Mouse (Mus musculus): ENCODE data around the gene Abtb2.
A peak's percentile ranks its signal among the peaks of the same experiment; 100 is the strongest.

Gene Abtb2

DNA sequence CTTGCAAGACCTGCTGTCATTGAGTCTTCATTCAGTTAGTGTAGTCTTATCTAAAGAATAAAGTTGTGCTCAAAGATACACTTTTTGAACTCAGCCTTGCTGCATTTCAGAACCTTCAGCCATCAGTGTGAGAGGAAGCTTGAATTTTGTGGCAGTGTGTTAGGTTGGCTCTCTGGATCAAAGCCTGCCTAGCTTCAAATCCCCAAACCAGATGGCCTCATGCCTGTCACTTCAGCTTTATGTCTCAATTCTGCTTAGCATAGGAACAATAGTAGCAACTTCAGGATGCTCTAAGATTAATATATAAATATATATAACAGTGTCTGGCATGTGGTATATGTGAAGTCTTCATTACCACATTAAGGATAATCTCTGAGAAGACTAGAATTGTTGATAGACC is 121.8 kb downstream of the Abtb2 start:
- DNase-seq (ENCODE audit: low read depth, low spot score): no peak
- H3K27me3 ChIP-seq (ENCODE audit: control insufficient read depth, insufficient read depth, low read length, poor library complexity, severe bottlenecking): no peaks in the 10 kb centered on the region
- no peaks in the 10 kb centered on the region for H3K36me3 ChIP-seq (ENCODE audit: control insufficient read depth, insufficient read depth, low read length, poor library complexity, severe bottlenecking)

DNA sequence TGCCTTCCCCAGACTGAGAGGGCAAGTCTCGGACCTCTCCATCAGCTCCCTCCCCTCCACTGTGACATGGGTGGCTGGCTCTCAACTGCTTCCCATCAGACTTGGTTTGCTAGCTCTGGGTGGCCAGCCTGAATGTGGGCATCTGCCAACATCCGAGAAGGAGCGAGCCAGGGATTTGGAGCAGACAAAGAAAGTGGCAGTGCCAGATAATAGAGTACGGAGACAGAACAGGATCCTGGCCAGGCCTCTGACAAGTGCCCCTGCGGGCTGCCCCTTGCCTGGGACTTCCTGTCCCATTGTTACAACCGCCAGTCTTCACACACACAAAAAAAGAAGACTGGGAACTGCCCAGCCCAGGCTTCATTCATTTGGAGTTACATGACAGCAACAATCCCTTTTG is 124.3 kb downstream of the Abtb2 start:
- no peaks in the 10 kb centered on the region for H3K36me3 ChIP-seq (ENCODE audit: control insufficient read depth, insufficient read depth, low read length, poor library complexity, severe bottlenecking)
- no peak for DNase-seq (ENCODE audit: low read depth, low spot score)
- H3K27me3 ChIP-seq (ENCODE audit: control insufficient read depth, insufficient read depth, low read length, poor library complexity, severe bottlenecking): no peaks in the 10 kb centered on the region

DNA sequence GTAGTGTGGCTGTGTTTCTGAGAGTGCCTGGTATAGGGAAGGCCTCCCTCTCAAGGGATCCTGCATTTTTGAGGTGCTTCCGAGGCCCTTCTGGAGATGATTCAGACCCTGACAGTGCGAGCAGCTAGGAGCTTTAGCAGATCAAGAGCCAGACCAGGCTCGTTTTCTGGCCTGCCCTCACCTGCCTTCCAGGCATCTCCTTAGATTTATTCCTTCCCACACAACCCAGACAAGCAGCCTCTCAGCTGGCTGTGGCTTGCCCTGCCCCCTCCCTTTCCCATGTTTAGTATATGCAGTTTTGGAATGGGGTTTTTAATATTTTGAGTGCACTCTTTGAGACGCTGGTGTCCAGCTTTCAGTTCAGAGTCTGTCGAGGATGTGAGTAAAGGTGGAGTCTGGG is 124.7 kb downstream of the Abtb2 start:
- DNase-seq (ENCODE audit: low read depth, low spot score): no peak
- Histone ChIP-seq H3K27me3 (ENCODE audit: control insufficient read depth, insufficient read depth, low read length, poor library complexity, severe bottlenecking) (no peaks in the 10 kb centered on the region), H3K36me3 (ENCODE audit: control insufficient read depth, insufficient read depth, low read length, poor library complexity, severe bottlenecking) (no peaks in the 10 kb centered on the region)

DNA sequence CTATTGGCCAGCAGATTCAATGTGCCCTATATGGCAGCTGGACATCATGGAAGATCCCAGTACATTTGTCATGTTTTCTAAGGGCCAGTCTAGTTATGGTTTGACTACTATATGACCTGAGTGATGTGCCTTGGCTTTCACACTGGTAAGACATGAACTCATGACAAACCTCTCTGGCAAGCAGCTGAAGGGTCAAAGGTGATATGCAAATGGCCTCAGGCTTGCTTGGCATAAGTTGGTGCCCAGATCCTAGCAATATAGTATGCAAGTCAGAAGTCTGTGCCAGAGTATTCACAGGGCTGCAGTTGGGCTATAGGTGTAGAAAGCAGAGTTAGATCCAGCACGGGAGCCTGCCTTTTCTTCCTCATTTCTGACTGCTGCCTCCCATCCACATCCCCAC is 125.2 kb downstream of the Abtb2 start:
- no peak for DNase-seq (ENCODE audit: low read depth, low spot score)
- Histone ChIP-seq H3K27me3 (ENCODE audit: control insufficient read depth, insufficient read depth, low read length, poor library complexity, severe bottlenecking) (no peaks in the 10 kb centered on the region), H3K36me3 (ENCODE audit: control insufficient read depth, insufficient read depth, low read length, poor library complexity, severe bottlenecking) (no peaks in the 10 kb centered on the region)

DNA sequence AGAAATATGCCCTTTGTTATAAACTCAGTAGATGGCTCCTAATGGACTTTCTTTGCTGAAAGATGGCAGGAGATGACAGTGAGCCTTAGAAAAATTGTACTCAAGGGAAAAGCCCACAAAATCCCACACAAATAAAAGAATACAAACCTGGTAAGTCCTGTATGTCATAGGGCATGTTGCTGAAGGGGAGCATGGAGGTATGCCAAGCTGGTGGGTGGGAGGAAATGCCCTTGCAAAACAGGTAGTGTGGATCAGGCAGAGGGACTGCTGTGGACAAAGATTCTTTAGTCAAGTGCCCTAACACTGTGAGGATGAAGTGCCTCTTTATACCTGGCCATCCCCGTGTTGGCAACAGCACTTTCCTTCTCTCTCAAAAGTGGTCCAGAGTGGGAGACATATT is 126.7 kb downstream of the Abtb2 start:
- Histone ChIP-seq H3K27me3 (ENCODE audit: control insufficient read depth, insufficient read depth, low read length, poor library complexity, severe bottlenecking) (no peaks in the 10 kb centered on the region), H3K36me3 (ENCODE audit: control insufficient read depth, insufficient read depth, low read length, poor library complexity, severe bottlenecking) (no peaks in the 10 kb centered on the region)
- no peak for DNase-seq (ENCODE audit: low read depth, low spot score)

DNA sequence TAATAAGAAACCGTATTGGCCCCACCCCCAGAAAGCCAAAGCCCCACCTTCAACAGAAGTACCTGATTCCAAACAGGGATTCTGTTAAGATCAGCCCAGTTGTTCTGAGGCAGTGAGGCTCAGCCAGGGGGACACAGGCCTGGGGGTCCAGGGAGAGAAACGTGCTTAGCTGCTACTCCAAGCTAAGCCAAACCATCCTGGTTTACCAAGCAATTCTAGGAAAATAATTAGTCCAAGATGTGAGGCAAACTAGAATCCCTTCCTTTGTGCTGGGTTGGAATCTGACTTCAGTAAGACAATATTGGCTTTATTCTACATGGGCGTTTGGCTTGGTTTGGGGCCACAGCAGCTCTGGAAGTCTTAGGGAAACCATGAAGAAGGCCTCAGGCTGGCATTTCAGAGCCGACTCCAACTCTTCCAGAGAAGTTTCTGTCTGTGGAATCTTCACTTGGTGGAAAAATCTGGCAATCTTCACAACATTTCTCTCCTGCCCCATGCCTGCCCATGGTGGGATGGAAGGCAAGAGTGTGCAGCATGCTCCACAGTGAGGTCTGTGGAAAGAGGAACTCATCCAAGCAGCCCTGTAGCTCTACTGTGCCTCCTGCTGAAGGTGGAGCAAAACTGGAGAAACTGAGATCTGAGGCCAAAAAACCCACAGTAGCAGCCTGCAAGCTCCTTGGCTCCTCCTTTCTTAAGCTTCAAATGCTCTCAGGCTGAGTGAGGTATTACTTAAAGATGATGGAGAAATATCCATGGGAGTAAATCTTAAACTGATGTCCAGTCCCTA is 128.9 kb downstream of the Abtb2 start:
- Histone ChIP-seq H3K36me3 (ENCODE audit: control insufficient read depth, insufficient read depth, low read length, poor library complexity, severe bottlenecking) (no peaks in the 10 kb centered on the region), H3K27me3 (ENCODE audit: control insufficient read depth, insufficient read depth, low read length, poor library complexity, severe bottlenecking) (no peaks in the 10 kb centered on the region)
- no peak for DNase-seq (ENCODE audit: low read depth, low spot score)

DNA sequence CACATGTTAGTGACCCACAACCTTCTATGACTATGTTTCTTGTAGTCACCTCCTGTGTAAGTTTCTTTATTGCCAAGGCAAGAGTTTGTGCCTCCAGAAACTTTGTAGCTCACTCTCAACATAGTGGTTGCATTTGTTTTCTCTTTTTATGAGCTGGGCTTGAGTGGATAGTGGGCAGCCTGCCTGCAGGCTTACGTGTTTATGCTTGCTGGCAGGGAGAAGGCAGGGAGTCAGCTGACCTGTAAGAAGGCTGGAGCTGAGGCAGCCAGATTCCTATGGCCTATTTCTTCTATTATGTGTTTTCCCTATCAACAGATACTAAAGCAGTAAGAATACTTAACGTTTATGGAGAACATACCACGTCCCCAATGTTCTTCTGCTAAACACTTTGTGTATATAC is 130.1 kb downstream of the Abtb2 start:
- H3K27me3 ChIP-seq (ENCODE audit: control insufficient read depth, insufficient read depth, low read length, poor library complexity, severe bottlenecking): no peaks in the 10 kb centered on the region
- H3K36me3 ChIP-seq (ENCODE audit: control insufficient read depth, insufficient read depth, low read length, poor library complexity, severe bottlenecking): no peaks in the 10 kb centered on the region
- DNase-seq (ENCODE audit: low read depth, low spot score): no peak

DNA sequence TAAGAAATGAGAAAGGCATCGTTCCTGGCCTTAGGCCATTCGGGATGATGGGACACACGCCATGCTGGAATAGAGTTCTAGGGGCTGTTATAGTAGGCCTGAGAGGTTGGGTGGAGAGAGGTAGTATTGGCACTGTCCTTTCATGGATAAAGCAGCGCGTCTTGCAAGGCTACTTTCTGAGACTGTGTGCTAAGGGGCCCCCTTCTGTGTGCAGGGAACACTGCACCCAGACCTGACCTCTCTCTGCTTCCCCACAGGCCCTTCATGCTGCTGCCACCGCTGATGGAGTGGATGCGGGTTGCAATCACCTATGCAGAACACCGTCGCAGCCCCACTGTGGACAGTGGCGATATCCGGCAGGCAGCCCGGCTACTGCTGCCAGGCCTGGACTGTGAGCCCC is 134.4 kb downstream of the Abtb2 start:
- no peaks in the 10 kb centered on the region for H3K36me3 ChIP-seq (ENCODE audit: control insufficient read depth, insufficient read depth, low read length, poor library complexity, severe bottlenecking)
- peak; percentile 26 for DNase-seq (ENCODE audit: low read depth, low spot score)
- no peaks in the 10 kb centered on the region for H3K27me3 ChIP-seq (ENCODE audit: control insufficient read depth, insufficient read depth, low read length, poor library complexity, severe bottlenecking)

DNA sequence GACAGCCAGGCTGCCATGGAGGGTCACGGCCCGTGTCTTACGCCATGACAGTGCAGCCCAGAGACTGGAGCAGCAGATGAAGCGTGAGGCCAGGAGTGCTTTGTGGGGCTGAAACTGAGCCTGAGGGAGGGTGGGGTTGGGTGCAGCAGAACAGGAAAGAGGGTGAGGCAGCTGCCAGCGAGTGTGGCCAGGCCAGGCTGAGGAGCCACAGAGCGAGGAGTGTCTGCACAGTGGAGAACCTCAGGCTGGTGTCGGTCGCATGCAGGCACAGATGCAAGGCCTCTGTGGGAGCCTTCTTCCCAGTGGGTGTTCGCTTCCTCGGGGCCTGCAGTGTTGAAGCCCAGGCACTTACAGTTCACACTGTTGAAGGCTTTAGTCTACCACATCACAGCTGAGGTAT is 137.2 kb downstream of the Abtb2 start:
- Histone ChIP-seq H3K27me3 (ENCODE audit: control insufficient read depth, insufficient read depth, low read length, poor library complexity, severe bottlenecking) (no peaks in the 10 kb centered on the region), H3K36me3 (ENCODE audit: control insufficient read depth, insufficient read depth, low read length, poor library complexity, severe bottlenecking) (no peaks in the 10 kb centered on the region)
- DNase-seq (ENCODE audit: low read depth, low spot score): no peak

DNA sequence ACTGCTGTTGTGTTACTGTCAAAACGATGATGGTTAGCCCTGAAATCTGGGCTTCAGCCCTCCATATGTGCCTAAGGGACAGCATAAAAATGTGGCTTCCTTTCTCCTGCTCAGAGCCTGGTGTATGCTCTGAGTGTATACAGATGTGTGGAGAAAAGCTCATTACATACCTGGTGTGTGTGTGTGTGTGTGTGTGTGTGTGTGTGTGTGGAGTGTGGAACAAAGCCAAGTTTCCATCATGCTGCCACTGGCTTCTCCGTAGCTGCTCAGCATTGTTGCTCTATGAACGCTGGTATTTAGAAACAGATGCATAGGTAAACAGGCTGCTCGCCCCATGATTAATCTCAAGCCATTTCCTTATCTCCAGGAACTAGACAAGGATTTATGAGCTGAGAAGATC is 137.8 kb downstream of the Abtb2 start:
- Histone ChIP-seq H3K27me3 (ENCODE audit: control insufficient read depth, insufficient read depth, low read length, poor library complexity, severe bottlenecking) (no peaks in the 10 kb centered on the region), H3K36me3 (ENCODE audit: control insufficient read depth, insufficient read depth, low read length, poor library complexity, severe bottlenecking) (no peaks in the 10 kb centered on the region)
- DNase-seq (ENCODE audit: low read depth, low spot score): no peak

DNA sequence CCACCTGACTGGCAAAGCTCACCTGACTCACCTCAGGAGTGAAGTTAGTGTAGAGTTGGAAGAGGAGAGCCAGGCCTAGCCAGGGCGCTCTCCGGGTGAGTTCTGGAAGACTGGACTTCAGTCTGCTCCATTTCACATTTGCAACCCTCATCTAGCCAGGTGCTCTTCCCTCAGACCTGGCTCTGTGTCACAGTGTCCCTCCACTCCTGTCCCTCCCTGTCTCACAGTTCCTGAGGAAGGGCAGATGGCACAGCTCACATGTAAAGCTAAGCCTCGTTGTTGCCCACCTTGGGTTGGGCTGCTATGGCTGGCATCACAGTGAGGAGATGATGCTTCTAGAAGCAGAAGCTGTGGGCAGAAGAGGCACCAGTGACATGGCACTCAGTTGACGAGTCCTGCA is 139.7 kb downstream of the Abtb2 start:
- Histone ChIP-seq H3K36me3 (ENCODE audit: control insufficient read depth, insufficient read depth, low read length, poor library complexity, severe bottlenecking) (no peaks in the 10 kb centered on the region), H3K27me3 (ENCODE audit: control insufficient read depth, insufficient read depth, low read length, poor library complexity, severe bottlenecking) (no peaks in the 10 kb centered on the region)
- DNase-seq (ENCODE audit: low read depth, low spot score): no peak

DNA sequence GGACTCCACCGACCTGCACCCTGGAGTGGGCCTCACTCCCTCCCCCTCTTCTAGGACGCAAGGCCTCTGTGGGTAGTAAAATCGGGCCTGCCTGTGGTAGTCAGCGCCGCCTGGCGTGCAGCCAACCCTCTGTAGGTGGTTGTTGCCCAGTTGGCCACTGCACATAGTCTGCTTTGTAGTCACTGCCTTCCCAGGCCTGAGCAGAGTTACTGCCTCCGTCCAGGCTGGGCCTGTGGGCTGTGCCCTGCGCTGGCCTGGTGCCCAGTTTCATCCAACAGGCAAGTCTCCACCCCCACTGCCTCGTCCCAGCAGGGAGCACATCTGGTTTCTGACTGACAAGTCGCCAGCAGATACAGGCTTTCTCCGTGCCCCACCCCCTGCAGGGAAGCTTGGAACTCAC is 140.1 kb downstream of the Abtb2 start:
- Histone ChIP-seq H3K36me3 (ENCODE audit: control insufficient read depth, insufficient read depth, low read length, poor library complexity, severe bottlenecking) (no peaks in the 10 kb centered on the region), H3K27me3 (ENCODE audit: control insufficient read depth, insufficient read depth, low read length, poor library complexity, severe bottlenecking) (no peaks in the 10 kb centered on the region)
- no peak for DNase-seq (ENCODE audit: low read depth, low spot score)

DNA sequence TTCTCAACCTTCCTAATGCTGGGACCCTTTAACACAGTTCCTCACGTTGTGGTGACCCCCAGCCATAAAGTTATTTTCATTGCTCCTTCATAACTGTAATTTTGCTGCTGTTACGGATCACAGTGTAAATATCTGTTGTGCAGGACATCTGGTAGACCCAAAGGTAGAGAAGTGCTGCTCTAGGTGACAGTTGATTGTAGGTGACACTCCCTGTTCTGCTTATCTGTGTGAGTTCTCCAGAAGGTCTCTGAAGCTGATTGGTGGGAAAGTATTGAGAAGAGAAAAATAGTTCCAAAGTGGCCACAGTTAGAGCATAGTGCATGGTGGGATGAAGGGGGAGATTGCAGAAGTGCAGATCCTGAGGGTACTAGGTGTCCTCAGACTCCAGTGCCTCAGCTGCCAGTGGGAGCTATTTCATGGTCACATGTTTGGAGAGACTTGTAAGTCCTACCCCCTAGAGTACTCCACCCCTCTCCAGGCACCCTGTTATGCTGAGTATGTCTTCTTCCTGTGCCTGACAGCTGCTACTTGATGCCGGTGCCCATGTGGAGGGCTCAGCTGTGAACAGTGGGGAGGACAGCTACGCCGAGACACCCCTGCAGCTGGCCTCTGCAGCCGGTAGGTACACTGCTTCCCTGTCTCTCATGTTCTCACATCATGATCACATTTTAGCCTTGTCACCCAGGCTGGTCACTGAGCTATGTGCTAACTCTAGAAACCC is 141.1 kb downstream of the Abtb2 start:
- Histone ChIP-seq H3K27me3 (ENCODE audit: control insufficient read depth, insufficient read depth, low read length, poor library complexity, severe bottlenecking) (no peaks in the 10 kb centered on the region), H3K36me3 (ENCODE audit: control insufficient read depth, insufficient read depth, low read length, poor library complexity, severe bottlenecking) (no peaks in the 10 kb centered on the region)
- DNase-seq (ENCODE audit: low read depth, low spot score): no peak

DNA sequence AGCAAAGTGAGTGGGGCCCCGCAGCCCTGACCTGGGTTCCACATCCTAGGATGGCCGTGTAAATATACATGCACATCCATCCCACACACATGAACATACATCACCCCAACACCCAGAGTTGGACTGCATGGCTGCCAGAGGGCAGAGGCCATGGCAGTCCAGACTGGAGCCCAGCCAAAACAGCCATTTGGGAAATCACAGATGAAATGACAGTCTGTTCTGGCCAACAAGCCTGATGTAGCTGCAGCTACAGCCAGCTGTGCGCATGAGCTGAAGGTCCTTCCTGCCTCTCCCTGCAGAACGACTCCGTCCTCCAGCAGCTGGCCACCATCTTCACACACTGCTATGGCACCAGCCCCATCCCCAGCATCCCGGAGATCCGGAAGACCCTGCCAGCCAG is 144.7 kb downstream of the Abtb2 start:
- no peaks in the 10 kb centered on the region for H3K27me3 ChIP-seq (ENCODE audit: control insufficient read depth, insufficient read depth, low read length, poor library complexity, severe bottlenecking)
- no peak for DNase-seq (ENCODE audit: low read depth, low spot score)
- H3K36me3 ChIP-seq (ENCODE audit: control insufficient read depth, insufficient read depth, low read length, poor library complexity, severe bottlenecking): no peaks in the 10 kb centered on the region

DNA sequence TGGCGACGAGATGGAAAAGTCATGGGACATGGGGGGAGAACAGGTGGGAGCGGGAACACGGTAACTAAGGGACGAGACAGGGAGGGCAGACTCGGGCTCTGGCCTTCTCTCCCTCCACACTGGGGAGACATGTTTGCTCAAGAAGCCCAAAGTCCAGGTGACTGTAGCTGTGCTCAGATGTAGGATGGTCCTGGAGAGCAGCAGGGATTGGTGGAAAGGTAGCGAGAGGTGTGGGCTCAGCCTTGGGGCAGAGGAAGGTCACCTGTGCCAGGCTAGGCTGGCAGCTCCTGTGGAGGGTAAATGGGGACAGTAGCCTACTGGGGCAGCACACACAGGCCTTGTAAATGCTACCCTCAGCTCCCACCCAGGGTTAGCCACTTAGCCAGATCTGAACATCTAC is 147.7 kb downstream of the Abtb2 start:
- H3K27me3 ChIP-seq (ENCODE audit: control insufficient read depth, insufficient read depth, low read length, poor library complexity, severe bottlenecking): no peaks in the 10 kb centered on the region
- no peaks in the 10 kb centered on the region; the same call in 1 of the 2 replicates for H3K36me3 ChIP-seq (ENCODE audit: control insufficient read depth, insufficient read depth, low read length, poor library complexity, severe bottlenecking)
- no peak for DNase-seq (ENCODE audit: low read depth, low spot score)

All from splenic B cell, adult 2 months (primary cell).